Mouse (Mus musculus): ENCODE measurements at regions not wholly inside any gene's neighbourhood (a gene's known extent, or its start where the extent isn't known, plus 50 kb on each side); places are given as distances from the start of the nearest gene placed in this dataset.

GRCm38 (mm10) chr13:83112741-83113140 is 391.1 kb upstream of the Mef2c start:
- DNase-seq: peak; percentile 15 to 27

GRCm38 (mm10) chr13:83113808-83114207 is 390.0 kb upstream of the Mef2c start:
- DNase-seq: no peak

GRCm38 (mm10) chr13:83114401-83114800 is 389.4 kb upstream of the Mef2c start:
- no peak for DNase-seq

- no peak for DNase-seq
These were observed 388.1 kb upstream of the Mef2c start for GRCm38 (mm10) chr13:83115691-83116090.

GRCm38 (mm10) chr13:83120343-83120742 is 383.5 kb upstream of the Mef2c start:
- no peak for DNase-seq

GRCm38 (mm10) chr13:83123596-83123995 is 380.2 kb upstream of the Mef2c start:
- DNase-seq: no peak

- DNase-seq: no peak
These were observed 379.2 kb upstream of the Mef2c start for GRCm38 (mm10) chr13:83124651-83125050.

GRCm38 (mm10) chr13:83126438-83126837 is 377.4 kb upstream of the Mef2c start:
- DNase-seq: no peak

- no peak for DNase-seq
These were observed 372.5 kb upstream of the Mef2c start for GRCm38 (mm10) chr13:83131129-83131981.

GRCm38 (mm10) chr13:83131982-83132354 is 371.9 kb upstream of the Mef2c start:
- no peak for DNase-seq

GRCm38 (mm10) chr13:83132671-83133638 is 370.9 kb upstream of the Mef2c start:
- DNase-seq: no peak

- no peak for DNase-seq
These were observed 360.5 kb upstream of the Mef2c start for GRCm38 (mm10) chr13:83143316-83143715.

GRCm38 (mm10) chr13:83154626-83155124 is 349.2 kb upstream of the Mef2c start:
- no peak for DNase-seq

- DNase-seq: no peak
These were observed 343.9 kb upstream of the Mef2c start for GRCm38 (mm10) chr13:83159969-83160368.

GRCm38 (mm10) chr13:83162761-83163160 is 341.1 kb upstream of the Mef2c start:
- no peak for DNase-seq

GRCm38 (mm10) chr13:83175086-83175485 is 328.7 kb upstream of the Mef2c start:
- DNase-seq: no peak

- DNase-seq: no peak
These were observed 301.7 kb upstream of the Mef2c start for GRCm38 (mm10) chr13:83201931-83202671.

GRCm38 (mm10) chr13:83206622-83207021 is 297.2 kb upstream of the Mef2c start:
- peak in 1 of 2 experiments; percentile 21 for DNase-seq

- DNase-seq: no peak
These were observed 296.3 kb upstream of the Mef2c start for GRCm38 (mm10) chr13:83207513-83207912.

- DNase-seq: no peak
These were observed 295.7 kb upstream of the Mef2c start for GRCm38 (mm10) chr13:83208111-83208510.

- no peak for DNase-seq
These were observed 289.0 kb upstream of the Mef2c start for GRCm38 (mm10) chr13:83214811-83215210.

GRCm38 (mm10) chr13:83216454-83216853 is 287.4 kb upstream of the Mef2c start:
- DNase-seq: no peak

- DNase-seq: no peak
These were observed 251.4 kb upstream of the Mef2c start for GRCm38 (mm10) chr13:83252452-83252851.
